Mouse (Mus musculus): ENCODE measurements at regions not wholly inside any gene's neighbourhood (a gene's known extent, or its start where the extent isn't known, plus 50 kb on each side); places are given as distances from the start of the nearest gene placed in this dataset.
A peak's percentile ranks its signal among the peaks of the same experiment; 100 is the strongest.

DNA sequence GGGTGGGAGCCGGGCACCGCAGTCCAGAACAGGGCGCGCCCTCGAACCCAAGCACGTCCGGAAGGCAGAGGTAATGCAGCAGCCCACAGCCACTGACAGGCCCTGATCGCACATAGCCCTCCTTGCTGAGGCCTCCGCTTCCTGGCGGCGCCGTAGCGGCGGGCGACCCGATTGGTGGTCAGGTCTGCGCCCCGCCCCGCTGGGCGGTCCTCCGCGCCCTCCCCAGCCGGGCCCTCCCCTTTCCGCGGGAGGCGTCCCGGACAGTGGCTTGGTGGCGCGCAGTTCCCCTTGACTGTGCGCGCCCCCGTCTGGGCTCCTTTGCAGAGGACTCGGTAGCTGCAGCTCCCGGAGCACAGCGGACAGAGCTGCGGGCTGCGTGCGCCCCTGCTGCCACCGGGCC lies 375.5 kb upstream of the Asap2 start:
- DNase-seq = peak; percentile 71
